Mouse (Mus musculus): ENCODE measurements around the gene Mmadhc. TPM values are rescaled to one million over a fixed set of nuclear protein-coding genes. Genes with fewer than 3 reads are reported as not detected.
A peak's percentile ranks its signal among the peaks of the same experiment; 100 is the strongest.

Mmadhc gene
- polyA plus RNA-seq (2012; rRNA removed) (38.0 and 43.7 TPM in 2 replicates), polyA plus RNA-seq (2014; fragmentation: Nextera tagmentation; extraction: Ambion mirVana) (79.7 TPM in 2 replicates)

GRCm38 (mm10) chr2:50296109-50296986 lies at the start of gene Mmadhc:
Mmadhc (minus strand) TSS chr2:50296801.
- DNase-seq (ENCODE audit: low read depth in 3 of 3, low spot score in 3 of 3) (peak; percentile 87 to 92 (median 90)), ATAC-seq (ENCODE audit: insufficient read depth) (peak; percentile 97)
- Histone ChIP-seq H3K9me3 (ENCODE audit: control insufficient read depth, low read length) (no peaks in the 10 kb centered on the region), H3K27me3 (ENCODE audit: control insufficient read depth, insufficient read depth, low read length) (no peaks in the 10 kb centered on the region), H3K9ac (replicated peaks) (peak within 1 kb of the TSS; percentile 80), H3K4me2 (ENCODE audit: low read depth) (peak within 1 kb of the TSS; percentile 73), H3K36me3 (replicated peaks; ENCODE audit: control insufficient read depth, insufficient read depth, low read depth) (peaks cover under 1% of the 10 kb centered on the region; the same call in 1 of the 2 replicates), H3K4me3 (ENCODE audit: insufficient read depth in 1 of 2, low read depth in 2 of 2, low read length in 2 of 2) (peak within 1 kb of the TSS; percentile 83 to 93), H3K4me1 (replicated peaks; ENCODE audit: control insufficient read depth in 2 of 2, insufficient read depth in 2 of 2, low read length in 1 of 2) (peaks cover 13 to 19% of the 10 kb centered on the region in 2 experiments), H3K27ac (peak within 1 kb of the TSS; percentile 71)
- TF ChIP-seq CTCF (IDR thresholded peaks at IDR 0.05; ENCODE audit: low read depth), result peak; percentile 16
- TF ChIP-seq EP300 (IDR thresholded peaks at IDR 0.05; ENCODE audit: low read depth), result no peak
- WGBS (ENCODE audit: insufficient replicate concordance), result under 1% methylated on average over 58 of the region's 58 CpGs

GRCm38 (mm10) chr2:50343598-50343997 lies 47.0 kb upstream of the Mmadhc start:
- no peaks in the 10 kb centered on the region for H3K36me3 ChIP-seq (replicated peaks; ENCODE audit: control insufficient read depth, insufficient read depth, low read depth)
- no peak for DNase-seq (ENCODE audit: low read depth in 3 of 3, low spot score in 3 of 3)
- no peaks in the 10 kb centered on the region for H3K27me3 ChIP-seq (ENCODE audit: control insufficient read depth, insufficient read depth, low read length)
- no peaks in the 10 kb centered on the region for H3K9me3 ChIP-seq (ENCODE audit: control insufficient read depth, low read length)
- 59% methylated on average over 8 of the region's 8 CpGs for WGBS (ENCODE audit: insufficient replicate concordance)
- H3K4me2 ChIP-seq (ENCODE audit: low read depth), result no peak overlapping the region
- no peak overlapping the region for H3K4me3 ChIP-seq (ENCODE audit: insufficient read depth in 1 of 2, low read depth in 2 of 2, low read length in 2 of 2)
- no peak overlapping the region for H3K9ac ChIP-seq (replicated peaks)
- TF ChIP-seq CTCF (IDR thresholded peaks at IDR 0.05; ENCODE audit: low read depth), result no peak
- TF ChIP-seq EP300 (IDR thresholded peaks at IDR 0.05; ENCODE audit: low read depth), result no peak
- no peaks in the 10 kb centered on the region for H3K4me1 ChIP-seq (replicated peaks; ENCODE audit: control insufficient read depth in 2 of 2, insufficient read depth in 2 of 2, low read length in 1 of 2)
- H3K27ac ChIP-seq, result no peak overlapping the region
- ATAC-seq (ENCODE audit: insufficient read depth), result no peak

DNA sequence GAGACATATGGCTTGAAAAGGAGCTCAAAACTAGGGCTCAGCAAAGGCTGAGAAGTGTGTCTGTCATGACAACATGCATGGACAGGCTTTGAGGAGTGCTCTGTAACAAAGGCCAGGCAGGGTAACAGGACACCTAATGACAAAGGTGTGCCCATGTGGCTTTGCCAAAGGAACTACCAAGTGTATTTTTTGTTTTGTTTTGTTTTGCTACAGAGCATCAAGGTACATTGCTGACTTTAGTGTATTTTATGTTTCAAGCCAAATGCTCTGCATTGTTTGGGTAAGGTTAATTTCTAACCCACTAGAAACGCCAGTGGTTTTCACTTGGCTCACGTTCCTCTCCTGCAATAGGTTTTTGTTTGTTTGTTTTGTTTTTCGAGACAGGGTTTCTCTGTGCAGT lies 42.5 kb upstream of the Mmadhc start:
- no peak for ATAC-seq (ENCODE audit: insufficient read depth)
- TF ChIP-seq CTCF (IDR thresholded peaks at IDR 0.05; ENCODE audit: low read depth) (no peak), EP300 (IDR thresholded peaks at IDR 0.05; ENCODE audit: low read depth) (no peak)

DNA sequence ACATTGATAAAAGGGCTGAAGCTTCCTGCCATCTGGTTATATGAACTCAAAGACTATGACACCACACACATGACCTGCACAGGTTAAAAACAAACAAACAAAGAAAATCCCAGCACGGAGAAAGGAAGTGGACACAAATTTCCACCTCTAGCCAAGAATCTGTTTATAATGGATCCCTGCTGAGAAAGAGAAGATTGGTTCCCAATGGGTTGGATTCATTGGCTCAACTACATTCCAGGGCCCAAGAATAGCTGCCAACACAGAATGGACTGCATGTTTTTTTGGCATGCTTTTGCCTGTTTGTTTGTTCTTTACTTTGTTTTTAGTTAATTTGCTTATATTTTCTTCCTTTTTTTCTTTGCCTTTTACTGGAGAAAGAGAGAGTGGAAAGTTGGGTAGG lies 41.0 kb upstream of the Mmadhc start:
- Histone ChIP-seq H3K27me3 (ENCODE audit: control insufficient read depth, insufficient read depth, low read length) (no peaks in the 10 kb centered on the region), H3K9ac (replicated peaks) (no peak overlapping the region), H3K4me1 (replicated peaks; ENCODE audit: control insufficient read depth in 2 of 2, insufficient read depth in 2 of 2, low read length in 1 of 2) (no peaks in the 10 kb centered on the region), H3K27ac (no peak overlapping the region), H3K4me2 (ENCODE audit: low read depth) (no peak overlapping the region), H3K4me3 (ENCODE audit: insufficient read depth in 1 of 2, low read depth in 2 of 2, low read length in 2 of 2) (no peak overlapping the region), H3K36me3 (replicated peaks; ENCODE audit: control insufficient read depth, insufficient read depth, low read depth) (no peaks in the 10 kb centered on the region), H3K9me3 (ENCODE audit: control insufficient read depth, low read length) (no peaks in the 10 kb centered on the region)
- TF ChIP-seq CTCF (IDR thresholded peaks at IDR 0.05; ENCODE audit: low read depth), result no peak
- no peak for TF ChIP-seq EP300 (IDR thresholded peaks at IDR 0.05; ENCODE audit: low read depth)
- DNase-seq (ENCODE audit: low read depth in 3 of 3, low spot score in 3 of 3), result no peak
- 65% methylated on average over 1 of the region's 1 CpGs for WGBS (ENCODE audit: insufficient replicate concordance)
- ATAC-seq (ENCODE audit: insufficient read depth), result no peak

More for the DNA sequence above, 42.5 kb upstream of the Mmadhc start:
- no peaks in the 10 kb centered on the region for H3K9me3 ChIP-seq (ENCODE audit: control insufficient read depth, low read length)
- no peak overlapping the region for H3K4me2 ChIP-seq (ENCODE audit: low read depth)
- no peak overlapping the region for H3K27ac ChIP-seq
- H3K4me1 ChIP-seq (replicated peaks; ENCODE audit: control insufficient read depth in 2 of 2, insufficient read depth in 2 of 2, low read length in 1 of 2), result no peaks in the 10 kb centered on the region
- H3K4me3 ChIP-seq (ENCODE audit: insufficient read depth in 1 of 2, low read depth in 2 of 2, low read length in 2 of 2), result no peak overlapping the region
- 40% methylated on average over 3 of the region's 3 CpGs for WGBS (ENCODE audit: insufficient replicate concordance)
- DNase-seq (ENCODE audit: low read depth in 3 of 3, low spot score in 3 of 3), result no peak
- no peaks in the 10 kb centered on the region for H3K36me3 ChIP-seq (replicated peaks; ENCODE audit: control insufficient read depth, insufficient read depth, low read depth)
- no peaks in the 10 kb centered on the region for H3K27me3 ChIP-seq (ENCODE audit: control insufficient read depth, insufficient read depth, low read length)
- no peak overlapping the region for H3K9ac ChIP-seq (replicated peaks)

- ATAC-seq (ENCODE audit: insufficient read depth) (no peak), DNase-seq (ENCODE audit: low read depth in 3 of 3, low spot score in 3 of 3) (no peak)
- WGBS (ENCODE audit: insufficient replicate concordance), result 66% methylated on average over 5 of the region's 5 CpGs
- H3K4me3 ChIP-seq (ENCODE audit: insufficient read depth in 1 of 2, low read depth in 2 of 2, low read length in 2 of 2), result no peak overlapping the region
- TF ChIP-seq CTCF (IDR thresholded peaks at IDR 0.05; ENCODE audit: low read depth) (no peak), EP300 (IDR thresholded peaks at IDR 0.05; ENCODE audit: low read depth) (no peak)
- H3K9ac ChIP-seq (replicated peaks), result no peak overlapping the region
- no peaks in the 10 kb centered on the region for H3K4me1 ChIP-seq (replicated peaks; ENCODE audit: control insufficient read depth in 2 of 2, insufficient read depth in 2 of 2, low read length in 1 of 2)
- no peaks in the 10 kb centered on the region for H3K36me3 ChIP-seq (replicated peaks; ENCODE audit: control insufficient read depth, insufficient read depth, low read depth)
- no peak overlapping the region for H3K27ac ChIP-seq
- no peaks in the 10 kb centered on the region for H3K27me3 ChIP-seq (ENCODE audit: control insufficient read depth, insufficient read depth, low read length)
- no peaks in the 10 kb centered on the region for H3K9me3 ChIP-seq (ENCODE audit: control insufficient read depth, low read length)
- H3K4me2 ChIP-seq (ENCODE audit: low read depth), result no peak overlapping the region
Measured at GRCm38 (mm10) chr2:50331716-50332270, 35.2 kb upstream of the Mmadhc start.

Data from liver, embryonic 14.5 days (tissue).